Mouse (Mus musculus) layer of hippocampus, postnatal 14 days (tissue): Measurements from ENCODE around the gene Sema3a. TPM values are rescaled to one million over a fixed set of nuclear protein-coding genes. Genes with fewer than 3 reads are reported as not detected.
A peak's percentile ranks its signal among the peaks of the same experiment; 100 is the strongest.

Experiments used
- DNase-seq, 2 experiments: peaks; one replicate each; pipeline ENCODE4 v3.0.0; 2021 to 2022; ENCODE audit warnings: low spot score in 2 of 2, mixed read lengths in 1 of 2
- total RNA-seq, 2 experiments: library from RNA; stranded (reverse); gene quantifications; 2 replicates each; pipeline ENCODE4 v1.2.3; 2021

Sema3a gene
- total RNA-seq, 2 experiments from 2014 or later = 3.2 to 3.7 TPM

DNA sequence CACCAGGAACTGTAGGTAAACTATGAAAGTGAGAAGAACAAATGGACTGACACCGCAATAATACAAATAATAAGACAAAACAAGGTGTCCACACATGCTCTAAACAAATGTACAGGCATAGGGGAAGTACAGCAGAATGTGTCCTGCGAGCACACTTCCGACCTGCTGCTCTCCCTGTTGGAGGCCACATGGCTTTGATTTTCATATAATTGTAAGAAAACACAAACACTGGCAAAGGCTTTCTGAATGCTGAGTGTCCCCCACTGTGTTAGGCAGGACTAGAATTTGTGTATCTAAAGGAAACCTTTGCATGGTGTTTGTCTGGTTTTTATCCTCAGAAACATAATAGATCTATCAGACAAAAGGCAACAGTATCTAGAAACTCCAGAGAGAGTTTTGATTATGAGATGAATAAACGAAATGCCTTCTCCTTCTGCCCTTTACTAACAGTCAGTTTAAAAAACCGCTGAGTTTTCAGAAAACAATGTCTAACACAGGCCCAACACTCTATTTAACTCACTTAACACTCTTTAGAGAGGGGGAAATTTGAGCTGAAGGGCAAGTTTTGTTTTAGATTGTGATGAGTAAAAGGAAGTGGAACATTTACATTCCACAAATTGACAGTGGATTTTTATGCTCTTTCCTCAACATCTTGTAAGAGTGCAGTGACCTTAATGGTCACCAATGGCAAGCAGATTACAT lies 193.7 kb downstream of the Sema3a start:
- DNase-seq = no peak

DNA sequence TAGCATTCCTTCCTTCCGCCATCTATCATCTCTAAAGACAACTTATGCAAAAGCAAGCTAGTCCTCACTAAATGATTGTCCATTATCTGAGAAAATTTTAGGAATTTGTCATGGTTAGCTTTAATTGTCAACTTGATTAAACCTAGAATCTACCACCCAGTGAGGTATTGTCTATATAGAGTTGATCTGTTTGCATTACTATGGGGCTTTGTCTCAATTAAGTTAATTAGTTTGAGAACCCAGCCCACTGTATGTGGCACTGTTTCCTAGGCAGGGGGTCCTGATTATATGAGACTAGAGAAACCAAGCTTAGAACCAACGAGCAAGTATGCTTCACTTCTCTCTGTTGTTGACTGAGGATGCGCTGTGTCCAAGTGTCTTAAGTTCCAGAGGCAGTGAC lies 194.9 kb downstream of the Sema3a start:
- no peak for DNase-seq

DNA sequence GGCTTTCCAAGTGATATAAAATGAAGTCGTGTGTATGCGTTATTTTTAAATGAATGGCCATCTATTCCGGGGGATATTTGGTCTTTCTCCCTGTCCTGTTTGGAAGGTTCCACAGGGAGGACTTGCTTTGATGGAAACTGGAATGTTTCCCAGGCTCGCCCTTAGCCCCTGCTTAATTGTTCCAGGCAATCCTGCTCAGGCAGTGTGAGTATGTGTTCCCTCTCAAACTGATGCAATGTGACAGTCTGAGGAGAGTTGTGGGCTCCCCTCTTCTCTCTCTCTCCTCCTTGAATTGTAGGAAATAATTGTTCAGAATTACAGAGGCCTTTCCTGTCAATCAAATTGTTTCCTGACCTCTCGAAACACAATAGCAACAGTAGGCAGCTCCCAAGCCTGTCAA lies 202.1 kb downstream of the Sema3a start:
- DNase-seq = no peak

DNA sequence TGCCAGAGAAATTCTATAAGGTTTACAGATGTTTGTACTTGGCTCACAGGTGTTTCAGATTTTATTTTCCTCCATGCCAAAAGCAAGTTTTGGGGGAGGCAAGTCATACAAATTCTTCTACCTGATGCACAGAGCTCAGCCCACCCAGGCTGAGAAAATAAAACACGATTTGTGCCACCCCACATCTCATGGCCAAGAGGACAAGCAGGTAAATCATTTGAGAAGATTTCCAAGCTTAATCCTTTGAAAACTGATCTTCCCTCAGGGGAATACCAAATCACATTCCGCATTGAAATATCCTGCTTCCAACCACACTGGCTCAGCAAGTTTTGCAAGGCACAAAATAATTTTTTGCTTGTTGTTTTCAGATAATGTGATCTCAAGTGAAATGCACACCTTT lies 206.2 kb downstream of the Sema3a start:
- DNase-seq = no peak

DNA sequence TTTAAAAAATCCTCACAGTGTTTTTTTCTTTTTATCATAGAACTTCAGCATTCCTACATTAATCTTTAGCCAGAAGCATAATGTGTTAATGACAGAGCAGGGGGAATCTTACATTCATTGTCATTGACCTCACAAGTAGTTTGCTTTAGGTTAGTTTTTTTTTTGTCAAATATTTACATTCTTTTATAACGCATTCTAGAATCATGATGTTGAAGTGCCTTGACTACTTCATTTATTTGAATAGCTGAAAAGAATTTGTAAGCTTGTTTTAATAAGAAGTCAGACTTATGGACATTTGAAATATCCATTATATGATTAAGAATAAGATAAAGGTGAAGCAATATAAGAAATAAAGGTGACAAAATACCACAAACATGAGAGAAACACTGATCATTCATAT lies 212.5 kb downstream of the Sema3a start:
- DNase-seq = no peak

DNA sequence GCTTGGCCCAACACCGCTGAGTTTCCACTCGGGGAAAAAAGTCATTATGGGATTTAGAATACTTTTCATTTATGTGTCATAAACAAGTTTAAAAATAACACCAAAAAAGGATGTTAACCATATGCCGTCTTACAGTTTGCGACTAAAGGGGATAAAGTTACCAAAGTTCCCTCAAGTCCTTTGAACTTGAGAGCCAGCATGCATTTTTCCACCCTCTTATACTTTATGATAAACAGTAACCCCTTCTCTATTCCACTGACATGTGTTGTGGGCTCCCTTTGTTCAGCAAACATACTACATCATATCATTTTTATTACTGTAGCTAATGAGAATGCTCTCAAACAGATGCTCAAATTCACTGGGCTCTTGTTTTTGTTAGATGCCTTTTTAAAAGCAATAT lies 221.9 kb downstream of the Sema3a start:
- no peak for DNase-seq

DNA sequence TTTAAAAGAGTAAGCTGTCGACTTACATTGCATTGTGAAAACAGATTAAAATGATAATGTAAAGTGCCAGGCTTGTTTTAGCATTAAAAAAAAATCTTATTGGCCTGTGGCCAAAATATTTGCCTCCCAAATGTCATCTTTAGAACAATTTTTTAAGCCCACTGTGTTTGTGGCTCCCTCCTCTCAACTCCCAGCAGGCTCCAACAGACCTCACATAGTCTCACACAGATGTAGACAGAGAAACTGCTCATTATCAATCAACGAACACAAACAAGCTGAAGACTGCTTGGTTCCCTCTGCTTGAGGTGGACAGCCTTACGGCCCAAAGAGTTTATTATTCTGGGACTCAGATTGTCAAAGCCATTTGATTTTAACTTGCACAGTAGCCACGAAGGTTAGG lies 226.4 kb downstream of the Sema3a start:
- no peak for DNase-seq

DNA sequence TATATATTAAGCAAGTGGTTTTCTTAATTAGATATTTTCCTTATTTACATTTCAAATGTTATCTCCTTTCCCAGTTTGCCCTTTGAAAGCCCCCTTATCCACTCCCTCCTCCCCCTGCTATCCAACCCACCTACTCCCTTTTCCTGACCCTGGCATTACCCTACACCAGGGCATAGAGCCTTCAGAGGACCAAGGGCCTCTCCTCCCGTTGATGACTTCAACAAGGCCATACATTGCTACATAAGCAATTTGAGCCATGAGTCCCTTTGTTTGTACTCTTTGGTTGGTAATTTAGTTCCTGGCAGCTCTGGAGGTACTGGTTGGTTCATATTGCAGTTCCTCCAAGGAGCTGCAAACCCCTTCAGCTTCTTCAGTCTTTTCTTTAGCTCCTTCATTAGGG lies 227.8 kb downstream of the Sema3a start:
- DNase-seq = no peak

DNA sequence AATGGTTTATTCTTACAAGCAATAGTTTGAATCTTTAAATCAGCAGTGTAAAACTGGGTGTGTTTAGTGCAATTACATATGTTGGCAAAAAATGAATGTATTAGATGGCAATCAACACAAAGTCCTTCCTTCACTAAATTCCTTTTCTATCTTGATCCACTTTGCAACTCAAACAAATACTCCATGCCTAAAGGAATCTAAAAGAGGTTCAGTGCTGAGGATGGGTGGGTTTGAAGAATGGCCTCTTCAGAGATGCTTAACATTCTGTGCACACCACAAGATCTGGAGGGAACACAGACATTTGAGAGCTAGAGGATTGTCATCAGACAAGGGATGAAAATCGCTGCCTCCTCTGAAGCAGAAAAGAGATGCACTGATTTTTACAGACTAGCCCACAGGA lies 228.3 kb downstream of the Sema3a start:
- no peak for DNase-seq

DNA sequence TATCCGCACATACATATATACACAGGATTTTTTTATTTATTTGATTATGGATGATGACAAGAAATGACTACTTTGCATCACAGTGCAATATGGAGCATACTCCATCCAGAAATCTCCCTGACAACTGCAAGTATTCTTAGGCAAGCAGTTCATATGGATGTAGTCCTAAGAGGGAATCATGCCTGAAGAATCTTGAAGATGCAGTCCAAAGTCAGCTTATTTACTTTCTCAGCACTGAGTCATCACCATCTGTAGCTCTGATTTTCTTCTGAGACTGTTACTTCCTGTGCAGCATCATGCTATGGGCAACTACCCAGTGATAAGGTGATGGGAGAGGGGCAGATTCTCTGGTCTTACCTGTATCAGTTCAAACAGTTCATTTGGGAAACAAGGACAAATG lies 229.7 kb downstream of the Sema3a start:
- no peak for DNase-seq

DNA sequence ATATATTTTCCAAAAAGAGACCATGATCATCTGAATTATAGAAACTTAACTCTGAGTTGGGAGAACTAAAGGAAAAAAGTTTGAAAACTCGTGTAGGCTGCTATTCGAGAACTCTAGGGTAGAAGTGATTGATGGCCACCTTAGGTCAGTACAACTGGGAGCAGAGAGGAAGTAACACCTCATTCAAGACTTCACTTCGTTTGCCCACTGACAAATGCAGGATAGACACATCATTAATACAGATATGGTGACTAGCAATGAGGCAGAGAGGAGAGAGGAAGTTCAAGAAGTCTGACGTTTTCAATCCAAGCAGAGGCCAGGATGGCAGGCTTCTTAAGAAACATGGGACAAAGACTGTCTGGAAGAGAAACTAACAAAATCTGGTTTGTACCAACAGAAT lies 233.6 kb downstream of the Sema3a start:
- DNase-seq = no peak

DNA sequence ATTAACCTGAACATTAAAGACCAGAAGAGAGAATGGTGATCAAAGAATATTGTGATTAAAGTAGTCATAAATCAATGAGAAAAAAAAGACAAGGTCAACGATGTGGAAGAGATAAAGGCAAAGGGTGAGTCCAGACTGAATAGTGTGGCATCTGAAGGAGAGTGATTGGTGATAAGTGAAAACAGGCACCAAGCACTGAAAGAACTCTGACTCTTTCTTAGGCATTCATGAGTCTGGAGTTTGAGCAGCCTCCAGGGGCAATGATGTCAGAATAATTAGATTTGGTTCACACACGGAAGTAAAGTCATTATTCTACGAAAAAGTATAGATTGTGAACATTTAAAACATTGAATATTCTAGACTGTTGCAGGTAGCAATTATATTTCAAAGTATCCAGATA lies 235.5 kb downstream of the Sema3a start:
- DNase-seq = no peak

DNA sequence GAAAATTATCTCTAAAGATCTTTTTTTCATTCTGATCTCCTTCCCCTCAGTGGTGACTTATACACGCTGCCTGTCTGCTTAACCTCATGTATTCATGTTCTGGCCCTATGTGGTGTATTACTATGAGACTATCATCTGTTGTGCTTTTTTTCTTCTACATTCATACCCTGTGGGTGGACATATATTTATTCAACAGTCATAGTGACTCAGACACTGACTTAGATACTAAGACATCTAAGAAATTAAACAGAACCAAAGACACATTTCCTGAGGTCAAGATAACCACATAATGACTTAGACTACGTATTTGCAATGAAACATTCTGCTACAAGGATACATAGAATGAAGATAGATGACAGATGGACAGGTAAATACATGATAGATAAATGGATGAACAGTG lies 239.9 kb downstream of the Sema3a start:
- no peak for DNase-seq

DNA sequence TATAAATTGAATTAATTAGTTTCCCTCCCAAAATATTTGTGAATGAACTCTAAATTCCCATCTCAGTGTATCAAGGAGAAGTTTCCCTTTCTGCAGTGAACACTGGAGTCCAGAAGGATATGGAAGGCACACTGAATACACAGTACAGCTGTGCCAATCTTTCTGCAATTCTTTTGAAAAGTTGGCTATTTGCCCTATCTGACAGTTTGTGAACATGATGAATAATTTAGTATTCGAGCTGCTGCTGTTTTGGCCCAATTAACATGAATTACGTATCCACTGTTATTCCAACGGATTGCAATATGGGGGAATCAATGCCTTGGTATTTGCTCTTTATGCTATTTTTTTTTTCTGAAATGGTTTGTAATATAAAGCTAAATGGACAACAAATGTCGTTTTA lies 254.0 kb downstream of the Sema3a start:
- no peak for DNase-seq

DNA sequence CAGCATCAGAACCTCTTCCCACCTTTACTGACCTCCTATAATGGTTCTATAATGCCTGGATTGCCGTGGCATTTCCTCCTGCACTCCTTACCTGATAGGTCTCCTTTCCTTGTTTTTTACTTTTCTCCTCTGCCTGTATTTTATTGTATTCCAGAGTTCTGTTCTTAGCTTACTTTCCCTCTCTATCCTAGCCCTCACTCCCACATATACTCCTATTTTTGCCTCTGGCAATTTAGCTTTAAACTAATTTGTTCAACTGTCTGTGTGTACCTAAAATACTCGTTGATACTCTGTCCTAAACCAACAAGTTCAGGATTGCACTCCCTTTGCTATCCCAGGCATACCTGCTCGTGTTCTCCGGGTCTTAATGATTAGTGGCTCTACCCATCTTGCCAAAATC lies 258.8 kb downstream of the Sema3a start:
- DNase-seq = no peak

DNA sequence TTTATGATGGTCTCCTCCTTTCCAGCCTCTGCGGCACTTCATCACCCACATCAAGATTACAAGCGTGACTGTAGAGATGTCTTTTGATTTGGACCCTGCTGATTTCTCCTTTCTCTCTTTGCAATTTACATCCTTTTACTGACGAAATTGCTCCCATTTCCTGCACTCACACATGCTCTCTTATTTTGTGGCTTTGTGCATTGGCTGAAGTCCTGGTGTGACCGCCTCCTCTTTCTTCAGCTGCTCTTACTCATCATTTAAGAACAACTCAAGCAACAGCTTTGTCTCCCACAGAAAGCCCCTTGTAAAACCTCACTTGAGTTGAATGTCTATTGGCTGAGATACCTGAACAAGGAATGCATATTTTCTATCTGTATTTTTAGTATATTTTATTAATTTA lies 259.5 kb downstream of the Sema3a start:
- no peak for DNase-seq

DNA sequence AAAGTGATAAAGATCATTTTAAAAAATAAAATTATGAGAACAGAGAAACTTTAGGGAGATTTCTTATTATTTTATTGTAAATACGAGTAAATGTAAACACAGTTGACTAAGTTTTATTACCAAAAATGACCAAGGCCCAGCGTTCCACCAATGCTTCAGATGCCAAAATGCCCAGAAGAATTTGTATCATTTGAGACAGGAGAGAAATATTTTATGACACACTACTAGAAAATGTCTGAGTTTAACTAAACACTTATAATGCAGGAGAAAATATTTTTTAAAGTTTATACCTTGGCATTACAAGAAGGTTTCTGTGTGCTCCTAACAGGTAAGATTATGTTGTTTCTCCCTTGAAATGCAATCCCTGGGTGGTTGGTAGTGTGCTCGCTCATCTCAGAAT lies 261.4 kb downstream of the Sema3a start:
- DNase-seq = no peak

DNA sequence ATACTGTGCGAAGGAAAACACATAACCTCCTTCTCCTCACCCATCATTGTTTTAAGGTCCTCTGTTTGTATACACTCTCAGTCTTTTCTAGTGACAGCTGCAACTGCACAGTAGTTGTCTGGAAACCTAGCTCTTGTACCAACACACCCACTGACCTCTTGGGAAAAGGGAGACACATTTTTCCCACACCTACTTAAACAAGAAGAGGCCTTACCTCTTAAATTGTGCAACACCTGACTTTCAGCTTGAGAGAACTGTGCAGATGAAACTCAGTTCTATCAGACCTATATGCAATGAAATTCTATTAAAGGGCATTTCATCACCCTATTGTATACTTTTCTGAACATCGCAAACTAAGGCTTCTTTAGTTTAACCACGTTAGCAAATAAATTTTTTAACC lies 262.5 kb downstream of the Sema3a start:
- no peak for DNase-seq

DNA sequence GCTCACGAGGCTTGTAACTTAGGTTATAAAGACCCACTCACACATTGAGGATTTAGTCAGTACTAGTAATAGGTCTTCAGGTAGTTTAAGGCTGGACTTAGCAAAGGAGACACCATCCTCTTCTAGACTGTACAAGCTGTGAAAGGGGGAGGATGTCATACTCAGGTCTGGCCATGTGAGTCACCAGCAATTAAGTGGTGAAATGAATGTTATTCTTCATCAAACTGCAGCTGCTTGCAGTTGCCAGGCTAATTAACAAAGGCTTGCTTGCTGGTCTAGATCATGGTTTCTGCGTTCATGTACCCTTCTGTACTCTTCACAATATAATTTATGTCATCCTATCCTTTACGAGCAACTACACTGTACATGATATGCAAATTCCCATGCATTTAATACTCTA lies 264.8 kb downstream of the Sema3a start:
- DNase-seq = no peak

DNA sequence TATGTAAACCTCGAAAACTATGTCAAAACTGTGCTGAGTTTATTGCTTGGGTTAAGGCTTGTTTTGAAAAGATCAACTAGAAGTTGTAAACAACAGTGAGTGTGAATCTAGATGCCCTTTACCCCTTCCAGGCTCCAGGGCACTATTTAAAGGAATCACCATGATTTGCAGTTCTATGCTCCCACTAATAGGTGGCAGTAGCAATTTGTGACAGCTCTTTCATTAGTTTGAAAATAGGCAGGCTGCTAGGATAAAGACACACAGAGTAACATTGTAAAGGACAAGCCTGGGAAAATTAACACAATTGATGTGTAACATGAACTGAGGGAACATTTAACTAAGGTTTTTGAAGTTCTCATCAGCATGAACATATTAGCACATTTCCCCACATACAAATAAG lies 280.2 kb downstream of the Sema3a start:
- DNase-seq = peak in 1 of 2 experiments; percentile 28

DNA sequence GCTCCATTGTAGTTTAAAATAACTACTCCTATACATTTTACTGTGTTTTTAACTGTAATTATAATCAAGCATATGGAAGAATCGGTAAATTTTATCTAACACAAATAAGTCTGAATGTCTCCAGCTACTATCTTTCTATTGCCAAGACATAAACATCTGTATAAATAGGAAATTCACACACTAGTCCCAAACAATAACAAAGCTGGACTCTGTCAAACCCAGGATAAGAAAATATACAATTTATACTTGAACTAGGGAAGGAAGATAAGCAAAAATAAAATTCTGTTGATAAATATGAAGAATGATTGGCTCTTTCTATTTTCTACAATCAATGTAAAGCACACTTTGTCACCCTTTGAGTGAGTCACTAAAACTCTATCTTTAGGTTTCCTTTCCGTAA lies 280.9 kb downstream of the Sema3a start:
- no peak for DNase-seq

DNA sequence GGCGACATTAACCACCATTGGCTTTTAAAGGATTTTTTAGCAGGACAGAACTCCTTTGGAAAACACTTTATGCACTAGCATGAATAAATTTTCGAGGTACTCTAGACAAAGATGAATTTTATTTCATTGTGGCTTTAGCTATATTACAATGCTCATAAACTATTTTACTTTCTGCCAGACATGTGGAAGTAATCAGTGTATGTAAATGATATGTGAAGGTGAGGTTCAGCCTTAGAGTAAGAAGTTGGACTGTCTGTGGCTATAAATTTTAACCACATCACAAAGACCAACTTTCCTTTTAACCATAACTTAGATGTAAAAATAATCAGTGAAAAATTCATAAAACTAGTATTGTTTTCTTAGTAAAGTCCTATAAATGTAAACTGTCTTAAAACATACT lies 286.7 kb downstream of the Sema3a start:
- no peak for DNase-seq

DNA sequence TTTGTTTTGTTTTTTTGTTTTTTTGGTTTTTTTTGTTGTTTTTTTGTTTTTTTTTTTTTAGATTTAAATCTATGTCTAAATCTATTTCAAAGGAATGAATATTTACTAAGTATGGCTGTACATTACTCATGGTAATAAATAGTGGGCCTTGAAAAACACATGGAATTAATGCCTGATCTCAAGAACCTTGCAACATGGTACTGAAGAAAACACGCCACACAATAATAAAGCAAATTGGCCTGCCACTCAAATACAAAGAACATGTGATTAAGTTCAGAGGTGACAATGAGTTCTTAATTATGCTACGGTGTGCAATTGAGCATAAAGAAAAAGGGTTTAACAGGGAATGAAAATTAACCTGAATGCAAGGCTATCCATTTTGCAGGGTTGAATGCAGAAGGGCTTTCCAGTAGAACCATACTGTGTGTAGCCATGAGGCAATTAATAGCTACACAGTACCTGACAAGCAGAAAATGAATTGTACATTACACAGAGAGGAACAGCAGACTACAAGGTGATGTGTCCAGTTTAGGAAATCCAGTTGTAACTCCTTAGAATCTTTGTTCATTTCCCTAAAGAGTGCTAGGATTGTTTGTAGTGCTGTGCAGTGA lies 288.8 kb downstream of the Sema3a start:
- no peak for DNase-seq
